Mouse (Mus musculus) testis, adult 2 months (tissue): ENCODE measurements around the gene Defa30.
"Not testable (repeated sequence)": the region's sequence is repeated elsewhere in the genome, so short reads cannot be mapped to it uniquely, and the experiment has no call there.

ENCODE experiments used
- CTCF ChIP-seq: fragments of 200-500 bp; IDR thresholded peaks from 2 replicates; pipeline ENCODE4 v1.5.1; 2012; ENCODE audit warnings: low read depth, mild to moderate bottlenecking, inconsistent platforms, low read length, moderate library complexity; ENCODE audit not compliant: control insufficient read depth, insufficient read depth, insufficient replicate concordance
- POLR2A ChIP-seq: fragments of 200-500 bp; IDR thresholded peaks from 2 replicates; pipeline ENCODE4 v1.6.1; 2012; ENCODE audit warnings: low read depth, mild to moderate bottlenecking, inconsistent platforms, low read length, moderate library complexity; ENCODE audit not compliant: control insufficient read depth

DNA sequence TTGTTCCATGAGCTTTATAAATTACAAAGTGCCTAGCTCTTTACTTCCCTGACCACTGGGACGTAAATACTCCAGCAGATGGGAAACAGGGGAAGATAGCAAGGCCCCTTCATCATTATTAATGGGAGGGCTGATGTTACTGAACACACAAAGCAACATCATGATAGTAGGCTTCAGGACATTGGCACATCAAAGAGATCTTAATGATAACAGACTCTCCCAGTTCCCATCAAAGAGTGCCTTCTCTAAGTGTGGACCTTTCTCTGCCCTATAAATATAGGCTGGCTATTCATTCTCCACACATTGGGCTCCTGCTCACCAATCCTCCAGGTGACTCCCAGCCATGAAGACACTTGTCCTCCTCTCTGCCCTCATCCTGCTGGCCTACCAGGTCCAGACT lies 27.5 kb downstream of the Defa30 start, which contains the start of gene Defa22:
- not testable (repeated sequence) for TF ChIP-seq CTCF, POLR2A
